Mouse (Mus musculus): ENCODE data around the gene Ccdc106. TPM values are rescaled to one million over a fixed set of nuclear protein-coding genes. Genes with fewer than 3 reads are reported as not detected.
A peak's percentile ranks its signal among the peaks of the same experiment; 100 is the strongest.
"Not testable (repeated sequence)": the region's sequence is repeated elsewhere in the genome, so short reads cannot be mapped to it uniquely, and the experiment has no call there.

The Ccdc106 gene
- polyA plus RNA-seq, 1 experiment = not detected

GRCm38 (mm10) chr7:5014251-5015117, 5.9 kb upstream of the Ccdc106 start, which contains the start of the genes Zfp524 and Fiz1:
Zfp524 (plus strand) TSS chr7:5014415.
Fiz1 (minus strand) TSS chr7:5014697.
- peak within 1 kb of the TSS; percentile 99 for H3K27ac ChIP-seq (ENCODE audit: insufficient read depth, low read depth, low read length)
- under 1% methylated on average over 42 of the region's 42 CpGs for WGBS
- peak within 1 kb of the TSS; percentile 99 for H3K4me3 ChIP-seq (ENCODE audit: insufficient read depth, low read depth, low read length)
- TF ChIP-seq CTCF (IDR thresholded peaks at IDR 0.05; ENCODE audit: insufficient read depth, low read depth, low read length) (no peak), POLR2A (IDR thresholded peaks at IDR 0.05; ENCODE audit: insufficient read depth, low read depth, low read length) (peak; percentile 67)
- H3K4me1 ChIP-seq (ENCODE audit: control insufficient read depth, insufficient read depth, low read length) = 0 out of 2 replicates have a peak, but pooled peaks cover 4% of the 10 kb centered on the region

- TF ChIP-seq CTCF (IDR thresholded peaks at IDR 0.05; ENCODE audit: insufficient read depth, low read depth, low read length) (no peak), POLR2A (IDR thresholded peaks at IDR 0.05; ENCODE audit: insufficient read depth, low read depth, low read length) (peak; percentile 41)
- H3K4me1 ChIP-seq (ENCODE audit: control insufficient read depth, insufficient read depth, low read length) = 0 out of 2 replicates have a peak, but pooled peaks cover 4% of the 10 kb centered on the region
- H3K27ac ChIP-seq (ENCODE audit: insufficient read depth, low read depth, low read length) = peak within 1 kb of the TSS; percentile 99
- peak within 1 kb of the TSS; percentile 99 for H3K4me3 ChIP-seq (ENCODE audit: insufficient read depth, low read depth, low read length)
- WGBS = under 1% methylated on average over 70 of the region's 76 CpGs
These were observed 5.0 kb upstream of the Ccdc106 start, which contains the start of gene Gm44973 for GRCm38 (mm10) chr7:5015118-5016001. Gm44973 (plus strand) TSS chr7:5015496.

- TF ChIP-seq CTCF (IDR thresholded peaks at IDR 0.05; ENCODE audit: insufficient read depth, low read depth, low read length) = no peak
- no peak for TF ChIP-seq POLR2A (IDR thresholded peaks at IDR 0.05; ENCODE audit: insufficient read depth, low read depth, low read length)
- H3K4me1 ChIP-seq (ENCODE audit: control insufficient read depth, insufficient read depth, low read length) = peaks cover 4% of the 10 kb centered on the region; the same call in 1 of the 2 replicates
- peak overlapping the region; percentile 92; the same call in 1 of the 2 replicates for H3K27ac ChIP-seq (ENCODE audit: insufficient read depth, low read depth, low read length)
- 61% methylated on average over 3 of the region's 3 CpGs for WGBS
- peak overlapping the region; percentile 79 for H3K4me3 ChIP-seq (ENCODE audit: insufficient read depth, low read depth, low read length)
These were observed 4.3 kb upstream of the Ccdc106 start for GRCm38 (mm10) chr7:5016057-5016456.

- 99% methylated on average over 2 of the region's 2 CpGs for WGBS
- H3K4me1 ChIP-seq (ENCODE audit: control insufficient read depth, insufficient read depth, low read length) = peaks cover 4% of the 10 kb centered on the region; the same call in 1 of the 2 replicates
- TF ChIP-seq POLR2A (IDR thresholded peaks at IDR 0.05; ENCODE audit: insufficient read depth, low read depth, low read length) (no peak), CTCF (IDR thresholded peaks at IDR 0.05; ENCODE audit: insufficient read depth, low read depth, low read length) (no peak)
These were observed 3.4 kb upstream of the Ccdc106 start for GRCm38 (mm10) chr7:5016920-5017319.

GRCm38 (mm10) chr7:5017352-5017751, 3.0 kb upstream of the Ccdc106 start:
- Histone ChIP-seq H3K27ac (ENCODE audit: insufficient read depth, low read depth, low read length) (no peak overlapping the region), H3K4me3 (ENCODE audit: insufficient read depth, low read depth, low read length) (no peak overlapping the region), H3K4me1 (ENCODE audit: control insufficient read depth, insufficient read depth, low read length) (peaks cover 4% of the 10 kb centered on the region; the same call in 1 of the 2 replicates)
- 86% methylated on average over 16 of the region's 16 CpGs for WGBS
- TF ChIP-seq CTCF (IDR thresholded peaks at IDR 0.05; ENCODE audit: insufficient read depth, low read depth, low read length) (no peak), POLR2A (IDR thresholded peaks at IDR 0.05; ENCODE audit: insufficient read depth, low read depth, low read length) (no peak)

More at GRCm38 (mm10) chr7:5016920-5017319, 3.4 kb upstream of the Ccdc106 start:
- no peak overlapping the region for H3K27ac ChIP-seq (ENCODE audit: insufficient read depth, low read depth, low read length)
- no peak overlapping the region for H3K4me3 ChIP-seq (ENCODE audit: insufficient read depth, low read depth, low read length)

DNA sequence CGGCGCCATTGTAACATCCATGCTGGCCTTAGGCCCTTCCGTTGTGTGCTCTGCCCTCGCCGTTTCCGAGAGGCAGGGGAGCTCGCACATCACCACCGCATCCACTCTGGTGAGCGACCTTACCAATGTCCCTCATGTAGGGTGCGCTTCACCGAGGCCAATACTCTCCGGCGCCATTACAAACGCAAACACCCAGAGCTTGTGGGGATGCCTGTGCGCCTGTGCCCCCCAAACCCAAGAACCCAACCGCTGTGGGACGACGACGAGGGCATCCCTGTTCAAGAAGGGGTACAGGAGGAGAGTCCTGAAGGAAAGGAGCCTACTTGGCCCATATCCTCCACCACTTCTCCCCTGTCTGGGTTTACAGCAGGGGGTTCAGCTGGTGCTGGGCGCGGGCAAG, 2.4 kb upstream of the Ccdc106 start:
- TF ChIP-seq POLR2A (IDR thresholded peaks at IDR 0.05; ENCODE audit: insufficient read depth, low read depth, low read length) (no peak), CTCF (IDR thresholded peaks at IDR 0.05; ENCODE audit: insufficient read depth, low read depth, low read length) (no peak)
- WGBS = 98% methylated on average over 21 of the region's 21 CpGs
- no peak overlapping the region for H3K27ac ChIP-seq (ENCODE audit: insufficient read depth, low read depth, low read length)
- no peak overlapping the region for H3K4me3 ChIP-seq (ENCODE audit: insufficient read depth, low read depth, low read length)
- peaks cover 2% of the 10 kb centered on the region; the same call in 1 of the 2 replicates for H3K4me1 ChIP-seq (ENCODE audit: control insufficient read depth, insufficient read depth, low read length)

DNA sequence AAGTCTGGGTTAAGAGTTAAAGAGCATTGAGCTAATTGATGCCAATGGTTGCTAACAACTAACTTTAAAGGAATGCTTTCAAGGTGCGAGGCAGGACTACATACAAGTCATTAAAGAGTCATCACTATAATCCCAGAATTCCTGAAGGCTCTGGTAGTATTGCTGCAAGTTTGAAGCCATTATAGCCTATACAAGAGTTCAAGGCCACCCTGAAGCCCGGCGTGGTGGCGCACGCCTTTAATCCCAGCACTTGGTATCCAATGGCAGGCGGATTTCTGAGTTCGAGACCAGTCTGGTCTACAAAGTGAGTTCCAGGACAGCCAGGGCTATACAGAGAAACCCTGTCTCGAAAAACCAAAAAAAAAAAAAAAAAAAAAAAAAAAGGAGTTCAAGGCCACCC, 777 bp upstream of the Ccdc106 start:
- H3K4me1 ChIP-seq (ENCODE audit: control insufficient read depth, insufficient read depth, low read length); H3K27ac ChIP-seq (ENCODE audit: insufficient read depth, low read depth, low read length); H3K4me3 ChIP-seq (ENCODE audit: insufficient read depth, low read depth, low read length): not testable (repeated sequence)
- WGBS = 22% methylated on average over 8 of the region's 8 CpGs

DNA sequence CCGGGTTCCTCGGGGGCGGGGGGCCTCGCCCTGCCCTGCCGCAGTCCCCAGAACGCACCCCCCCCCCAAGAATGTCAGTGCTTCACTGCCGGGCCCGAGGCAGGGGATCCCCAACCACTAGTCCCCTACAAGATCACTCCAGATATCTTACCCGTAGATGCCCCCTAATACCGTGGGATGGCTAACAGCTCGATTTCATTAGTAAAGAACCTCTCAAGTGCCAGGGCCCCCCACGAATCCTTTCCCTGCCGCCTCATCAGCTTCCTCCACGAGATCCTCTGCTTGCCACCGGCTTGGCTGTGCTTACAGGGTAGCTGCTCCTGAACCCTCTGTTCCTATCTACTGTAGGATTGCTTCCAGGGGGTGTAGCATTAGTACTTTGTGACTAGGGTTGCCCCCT, 332 bp downstream of the Ccdc106 start:
- under 1% methylated on average over 15 of the region's 15 CpGs for WGBS
- TF ChIP-seq CTCF (IDR thresholded peaks at IDR 0.05; ENCODE audit: insufficient read depth, low read depth, low read length) = no peak
- no peak for TF ChIP-seq POLR2A (IDR thresholded peaks at IDR 0.05; ENCODE audit: insufficient read depth, low read depth, low read length)
- peak overlapping the region; percentile 82 for H3K4me3 ChIP-seq (ENCODE audit: insufficient read depth, low read depth, low read length)
- H3K27ac ChIP-seq (ENCODE audit: insufficient read depth, low read depth, low read length) = peak overlapping the region; percentile 48; the same call in 1 of the 2 replicates
- H3K4me1 ChIP-seq (ENCODE audit: control insufficient read depth, insufficient read depth, low read length) = no peaks in the 10 kb centered on the region; the same call in 1 of the 2 replicates
